In the genomic region with DNA sequence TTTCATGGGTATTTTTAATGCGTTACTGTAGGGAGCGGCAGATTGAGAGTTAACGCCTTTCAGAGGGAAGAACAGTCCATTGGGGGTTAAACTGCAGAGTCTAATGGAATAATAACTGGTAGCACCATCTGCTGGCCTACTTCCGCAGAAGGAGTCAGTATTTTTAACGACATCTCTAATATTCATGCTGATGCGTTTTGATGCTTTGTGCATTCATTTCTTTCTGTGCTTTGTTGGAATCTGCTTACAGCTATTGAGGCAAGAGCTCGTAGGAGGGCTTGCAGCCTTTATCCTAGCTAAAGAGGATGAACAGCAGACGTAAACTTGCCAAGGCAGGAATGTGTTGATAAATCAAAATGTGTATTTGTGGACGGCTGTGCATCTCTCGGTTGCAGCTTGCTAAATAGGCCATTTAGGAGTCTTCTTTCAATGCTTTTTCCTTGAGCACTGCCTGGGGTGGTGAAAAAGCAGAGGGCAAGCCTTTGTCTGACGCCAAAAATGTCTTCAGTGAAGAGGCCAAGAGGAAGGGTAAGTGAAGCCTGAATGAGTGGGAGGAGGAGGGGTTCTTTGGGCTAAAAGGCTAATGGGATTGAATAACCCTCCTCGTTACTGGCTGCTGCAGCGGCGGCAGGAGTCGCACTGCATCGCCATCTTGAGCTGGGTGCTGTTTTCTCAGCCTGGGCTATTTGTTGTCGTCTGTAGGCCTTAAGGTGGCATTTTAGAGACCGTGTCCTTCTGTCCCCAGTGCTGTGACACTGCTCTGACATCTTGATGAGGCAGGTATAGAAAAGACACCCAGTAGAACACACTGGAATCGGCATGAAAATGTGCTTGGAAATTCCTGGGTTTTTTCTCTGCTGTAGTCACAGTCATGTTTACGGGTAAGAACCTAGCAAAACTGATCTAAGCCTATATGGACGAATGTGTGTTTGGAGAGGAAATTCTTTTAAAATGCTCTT, we compare ENCODE assay signal across 8 mouse cellular contexts.
A peak's percentile ranks its signal among the peaks of the same experiment; 100 is the strongest.
DNase-seq lines count a peak whose midpoint lies in the region; ATAC-seq and TF ChIP-seq lines count a peak whose summit lies in the region.

No protein-coding gene starts in this region.

- no peaks in the 10 kb centered on the region for H3K9me3 ChIP-seq in forebrain, embryonic 13.5 days (replicated peaks)
- H3K9me3 ChIP-seq in liver, postnatal 0 days (ENCODE audit: low read length): no peaks in the 10 kb centered on the region
- no peaks in the 10 kb centered on the region for H3K9me3 ChIP-seq in neural tube, embryonic 15.5 days (replicated peaks)

- peak overlapping the region; percentile 81 for H3K9ac ChIP-seq in forebrain, embryonic 13.5 days
- H3K9ac ChIP-seq in liver, postnatal 0 days (replicated peaks): peak overlapping the region; percentile 67
- H3K9ac ChIP-seq in neural tube, embryonic 15.5 days (replicated peaks): peak overlapping the region; percentile 74

- TF ChIP-seq EP300 in liver, postnatal 0 days (IDR thresholded peaks at IDR 0.05; ENCODE audit: low read depth): peak; percentile 39; the same call in 1 of the 2 replicates

- no peaks in the 10 kb centered on the region for H3K36me3 ChIP-seq in forebrain, embryonic 13.5 days (ENCODE audit: poor library complexity, severe bottlenecking)
- 0 out of 2 replicates have a peak, but pooled peaks cover 6% of the 10 kb centered on the region for H3K36me3 ChIP-seq in liver, postnatal 0 days (replicated peaks; ENCODE audit: insufficient read depth, low read length)
- no peaks in the 10 kb centered on the region for H3K36me3 ChIP-seq in neural tube, embryonic 15.5 days

- H3K4me3 ChIP-seq in forebrain, embryonic 13.5 days: peak overlapping the region; percentile 51
- H3K4me3 ChIP-seq in liver, postnatal 0 days (ENCODE audit: low read depth, low read length): peak overlapping the region; percentile 50
- peak overlapping the region; percentile 51 for H3K4me3 ChIP-seq in neural tube, embryonic 15.5 days (replicated peaks)

- peaks cover 30% of the 10 kb centered on the region for H3K4me1 ChIP-seq in forebrain, embryonic 13.5 days
- H3K4me1 ChIP-seq in liver, postnatal 0 days (ENCODE audit: insufficient read depth): peaks cover 4% of the 10 kb centered on the region
- H3K4me1 ChIP-seq in neural tube, embryonic 15.5 days: peaks cover 28% of the 10 kb centered on the region

- no peaks in the 10 kb centered on the region for H3K27me3 ChIP-seq in forebrain, embryonic 13.5 days
- no peaks in the 10 kb centered on the region for H3K27me3 ChIP-seq in liver, postnatal 0 days (ENCODE audit: insufficient read depth, low read length)
- H3K27me3 ChIP-seq in neural tube, embryonic 15.5 days (replicated peaks): no peaks in the 10 kb centered on the region

- peak overlapping the region; percentile 62 for H3K4me2 ChIP-seq in forebrain, embryonic 13.5 days
- H3K4me2 ChIP-seq in liver, postnatal 0 days (ENCODE audit: low read depth, low read length): peak overlapping the region; percentile 77
- H3K4me2 ChIP-seq in neural tube, embryonic 15.5 days: peak overlapping the region; percentile 58

- intact Hi-C loops in heart, postnatal 10 days (cut with DNase I): loop anchor here (1.0 to 2.0 kb wide), 2 partner anchors 46 to 127 kb away; a partner anchor contains a TSS

- WGBS in forebrain, embryonic 13.5 days: 1% methylated on average over 21 of the region's 21 CpGs
- WGBS in large intestine, adult 2 months: 3% methylated on average over 21 of the region's 21 CpGs
- WGBS in liver, postnatal 0 days (ENCODE audit: insufficient replicate concordance): 2% methylated on average over 21 of the region's 21 CpGs
- 1% methylated on average over 21 of the region's 21 CpGs for WGBS in neural tube, embryonic 15.5 days

- peak; percentile 91 for DNase-seq in ES-CJ7 (ENCODE audit: low read depth, low spot score)
- peak; percentile 78 to 83 for DNase-seq in heart, postnatal 10 days
- DNase-seq in large intestine, adult 2 months (ENCODE audit: low read depth, low spot score): peak; percentile 47
- DNase-seq in liver, postnatal 0 days: peak; percentile 71
- peak; percentile 38 for DNase-seq in testis, postnatal 14 days (ENCODE audit: low spot score)

- ATAC-seq in cerebellum, adult (ENCODE audit: insufficient number of reproducible peaks, low FRiP score, low TSS enrichment): peak; percentile 96
- ATAC-seq in forebrain, embryonic 13.5 days: peak; percentile 96
- ATAC-seq in liver, postnatal 0 days: peak; percentile 89
- ATAC-seq in neural tube, embryonic 15.5 days (ENCODE audit: low FRiP score): peak; percentile 94

- H3K27ac ChIP-seq in forebrain, embryonic 13.5 days: peak overlapping the region; percentile 99
- peak overlapping the region; percentile 94 for H3K27ac ChIP-seq in liver, postnatal 0 days (ENCODE audit: low read depth)
- peak overlapping the region; percentile 96 for H3K27ac ChIP-seq in neural tube, embryonic 15.5 days (replicated peaks)

- peak; percentile 77 for TF ChIP-seq CTCF in liver, postnatal 0 days (IDR thresholded peaks at IDR 0.05; ENCODE audit: low read depth)

Comparison
In these comparisons a context has a peak if more than half of its experiments do, and no peak if none do; other contexts are left out.
1. Peak in every context shown above with its lines: DNase-seq, ATAC-seq, H3K4me3 ChIP-seq and H3K27ac ChIP-seq.
2. DNase-seq: peak in every context shown above with its lines; median percentile 91 in ES-CJ7; 80 in heart, postnatal 10 days; 71 in liver, postnatal 0 days; 47 in large intestine, adult 2 months; 38 in testis, postnatal 14 days.